Mouse (Mus musculus) adrenal gland (tissue): Measurements from ENCODE around the gene Zfp934.
"Not testable (repeated sequence)": the region's sequence is repeated elsewhere in the genome, so short reads cannot be mapped to it uniquely, and the experiment has no call there.

ENCODE experiments used
- intact Hi-C: fragments of 180-260 bp; cut with DNase I; formaldehyde crosslinking; loops from one replicate; pipeline ENCODE4 v1.15.1; 2025
- long read RNA-seq, 2 experiments: library from polyadenylated mRNA; unstranded; transcript quantifications; one replicate each; pipeline ENCODE4 v2.0.0; 2020; ENCODE audit warnings: borderline replicate concordance in 1 of 2; ENCODE audit not compliant: insufficient replicate concordance in 1 of 2
- microRNA-seq, 2 experiments: library from miRNA; unstranded; fragments of <30 nt; microRNA quantifications; one replicate each; pipeline ENCODE4; 2019

The Zfp934 gene
- long read RNA-seq, experiment 1, partial matches to known transcripts = 0 of 4 reads
- long read RNA-seq, experiment 1, other reads (novel, unspliced or antisense) = 2 of 4 reads
- long read RNA-seq, experiment 2, partial matches to known transcripts = 0 of 9 reads
- long read RNA-seq, experiment 2, other reads (novel, unspliced or antisense) = 4 of 9 reads

DNA sequence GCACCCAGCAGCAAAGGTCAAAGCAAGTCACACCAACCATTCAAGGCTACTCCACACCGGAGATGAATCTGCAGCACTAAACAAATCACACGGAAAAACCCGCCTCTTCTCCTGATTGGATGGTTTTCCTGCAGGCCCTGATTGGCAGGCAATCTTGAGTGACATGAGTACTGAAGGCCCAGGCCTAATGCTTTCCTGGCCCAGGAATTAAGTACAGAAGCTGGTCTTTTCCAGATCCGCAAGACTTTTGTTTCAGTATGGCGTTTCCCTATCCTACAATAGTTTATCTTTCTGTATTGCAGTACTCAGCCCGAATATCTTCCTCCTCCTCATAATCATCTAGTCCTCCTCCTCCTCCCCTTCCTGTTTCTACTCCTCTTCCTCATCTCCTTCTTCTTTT, at the start of gene Zfp934:
Gene Zfp934, minus strand, starts transcription at position 101 of the 400 bp plus-strand sequence.
- intact Hi-C loops = not testable (repeated sequence)

DNA sequence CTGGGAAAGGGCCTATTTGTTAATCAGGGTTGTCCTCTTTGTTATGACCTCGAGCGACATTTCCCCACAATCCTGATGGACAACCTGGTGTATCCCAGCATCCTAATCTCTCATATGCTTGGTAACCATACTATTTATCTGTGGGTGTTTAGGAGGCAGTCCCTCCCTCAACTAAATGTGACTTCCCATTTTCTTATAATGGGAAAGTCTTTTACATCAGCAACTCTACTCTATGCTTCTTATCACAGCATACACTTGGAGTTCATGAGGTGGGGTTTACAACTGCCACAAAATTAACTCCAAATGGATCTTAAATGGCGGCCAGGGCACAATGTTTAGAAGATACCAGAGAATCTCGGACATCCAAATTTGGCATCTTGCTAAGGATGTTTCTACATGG, 46.5 kb upstream of the Zfp934 start:
- intact Hi-C loops = not testable (repeated sequence)

DNA sequence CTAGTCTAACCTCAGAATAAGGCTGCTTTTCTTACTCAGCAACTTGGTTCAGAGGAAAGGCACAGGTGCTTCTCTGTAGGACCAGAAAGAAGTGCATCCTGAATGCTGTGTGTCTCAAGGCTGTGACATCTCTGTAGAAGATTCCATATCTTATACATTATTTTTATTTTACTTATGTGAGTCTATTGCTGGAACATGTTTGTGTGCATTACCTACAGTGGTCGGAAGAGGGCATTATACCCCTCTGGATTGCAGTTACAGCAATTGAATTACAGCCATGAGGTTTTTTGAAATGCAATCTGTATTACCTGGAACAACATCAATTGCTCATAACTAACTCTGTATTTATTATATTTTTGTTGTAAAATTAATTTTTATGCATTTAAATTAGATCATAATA, 9.3 kb downstream of the Zfp934 start:
- intact Hi-C loops = not testable (repeated sequence)

- intact Hi-C loops = not testable (repeated sequence)
Observed at GRCm38 (mm10) chr13:62558189-62559110, 12.5 kb downstream of the Zfp934 start, which contains the start of gene Zfp935. Gene Zfp935, minus strand, starts transcription at chr13:62558511.

- intact Hi-C loops = not testable (repeated sequence)
Observed at GRCm38 (mm10) chr13:62530129-62530528, 40.9 kb downstream of the Zfp934 start.

DNA sequence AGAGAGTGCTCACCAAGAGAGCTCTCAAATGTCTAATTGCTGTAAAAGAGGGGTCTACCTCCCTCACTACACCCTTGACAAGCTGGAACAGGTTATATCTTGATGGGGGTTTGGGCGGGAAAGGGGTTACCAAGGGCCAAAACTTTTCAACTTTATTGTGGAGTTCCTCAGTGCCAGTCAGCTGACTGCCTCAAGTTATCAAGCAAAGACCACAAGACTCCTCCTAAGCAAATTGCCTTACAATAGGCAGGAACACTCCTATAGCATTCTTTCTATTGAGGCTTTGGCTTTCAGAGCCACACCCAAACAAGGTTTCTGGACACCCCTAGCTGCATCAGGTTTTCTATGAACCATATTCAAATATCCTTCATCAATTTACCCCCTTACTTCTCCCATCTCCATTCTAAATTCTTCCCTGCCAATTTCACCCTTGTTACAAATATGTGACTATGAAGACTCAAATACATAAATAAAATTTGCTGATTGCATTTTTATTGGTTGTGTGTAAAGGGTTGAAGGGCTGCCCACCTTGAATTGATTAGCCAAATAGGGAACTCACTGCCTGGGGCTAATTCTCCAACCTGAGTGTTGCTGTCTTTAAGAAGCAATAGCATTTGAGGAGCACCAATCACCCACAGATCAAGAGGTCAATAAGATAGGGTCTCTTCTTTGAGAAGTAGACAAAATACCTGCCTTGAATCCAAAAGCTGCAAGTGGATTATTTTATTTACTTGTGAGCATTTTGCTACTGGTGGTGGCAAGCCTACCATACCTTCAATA, 60.2 kb downstream of the Zfp934 start:
- intact Hi-C loops = not testable (repeated sequence)

- intact Hi-C loops = not testable (repeated sequence)
Observed at GRCm38 (mm10) chr13:62472661-62473060, 98.3 kb downstream of the Zfp934 start.

GRCm38 (mm10) chr13:62469947-62470346, 101.1 kb downstream of the Zfp934 start:
- intact Hi-C loops = loop anchor here (10.0 kb wide), 1 partner anchor 385 kb away; the partner anchor contains the start of gene Fbp2

GRCm38 (mm10) chr13:62466424-62467334, 104.3 kb downstream of the Zfp934 start, which contains the start of gene Gm49359:
Gene Gm49359, minus strand, starts transcription at chr13:62466832.
- intact Hi-C loops = loop anchor here (10.0 kb wide), 1 partner anchor 388 kb away; the partner anchor contains the start of gene Fbp2

Small RNA genes within 50 kb of the gene (microRNA-seq; reads per million reads assigned to microRNA genes)
- 0.23 to 0.37 reads per million in 2 experiments for gene Gm22256
